Mouse (Mus musculus) cerebellum, adult 18-20 months (tissue): ENCODE results near the gene Ldlr.
"Not testable (repeated sequence)": the region's sequence is repeated elsewhere in the genome, so short reads cannot be mapped to it uniquely, and the experiment has no call there.

Experiments
- DNase-seq, 2 experiments: peaks; one replicate each; pipeline ENCODE4 v3.0.0; 2021

The Ldlr gene

GRCm38 (mm10) chr9:21723377-21724146 lies at the start of gene Ldlr:
Ldlr (plus strand) TSS chr9:21723483.
- DNase-seq = peak; percentile 78 to 86

GRCm38 (mm10) chr9:21677706-21678105 lies 45.6 kb upstream of the Ldlr start:
- no peak for DNase-seq

- DNase-seq = no peak
Measured at GRCm38 (mm10) chr9:21680448-21680847, 42.8 kb upstream of the Ldlr start.

- DNase-seq = no peak
Measured at GRCm38 (mm10) chr9:21682827-21683226, 40.5 kb upstream of the Ldlr start.

GRCm38 (mm10) chr9:21683897-21684296 lies 39.4 kb upstream of the Ldlr start:
- DNase-seq = no peak

GRCm38 (mm10) chr9:21688554-21688953 lies 34.7 kb upstream of the Ldlr start:
- DNase-seq = no peak

- no peak for DNase-seq
Measured at GRCm38 (mm10) chr9:21690031-21690430, 33.3 kb upstream of the Ldlr start.

GRCm38 (mm10) chr9:21691862-21692261 lies 31.4 kb upstream of the Ldlr start:
- peak; percentile 56 to 62 for DNase-seq

- DNase-seq = no peak
Measured at GRCm38 (mm10) chr9:21692491-21692890, 30.8 kb upstream of the Ldlr start.

GRCm38 (mm10) chr9:21694071-21694470 lies 29.2 kb upstream of the Ldlr start:
- no peak for DNase-seq

- DNase-seq = no peak
Measured at GRCm38 (mm10) chr9:21695229-21695792, 28.0 kb upstream of the Ldlr start.

- DNase-seq = no peak
Measured at GRCm38 (mm10) chr9:21697121-21697520, 26.2 kb upstream of the Ldlr start.

- not testable (repeated sequence) for DNase-seq
Measured at GRCm38 (mm10) chr9:21699280-21699679, 24.0 kb upstream of the Ldlr start.

- no peak for DNase-seq
Measured at GRCm38 (mm10) chr9:21701091-21701490, 22.2 kb upstream of the Ldlr start.

GRCm38 (mm10) chr9:21703494-21703893 lies 19.8 kb upstream of the Ldlr start:
- no peak for DNase-seq

- DNase-seq = no peak
Measured at GRCm38 (mm10) chr9:21706085-21706484, 17.2 kb upstream of the Ldlr start.

GRCm38 (mm10) chr9:21706586-21707265 lies 16.6 kb upstream of the Ldlr start:
- no peak for DNase-seq

- no peak for DNase-seq
Measured at GRCm38 (mm10) chr9:21709340-21709739, 13.9 kb upstream of the Ldlr start.

- no peak for DNase-seq
Measured at GRCm38 (mm10) chr9:21715298-21715697, 8.0 kb upstream of the Ldlr start.

- DNase-seq = no peak
Measured at GRCm38 (mm10) chr9:21717015-21717414, 6.3 kb upstream of the Ldlr start.

GRCm38 (mm10) chr9:21721036-21721435 lies 2.2 kb upstream of the Ldlr start:
- no peak for DNase-seq

- peak; percentile 87 to 95 for DNase-seq
Measured at GRCm38 (mm10) chr9:21724147-21724536, 859 bp downstream of the Ldlr start.

GRCm38 (mm10) chr9:21725224-21726121 lies 2.2 kb downstream of the Ldlr start:
- DNase-seq = no peak
